In genomic region chr11:71003611-71004315, GRCm38 (mm10) we compare ENCODE assay signal across 8 mouse cellular contexts. TPM values are rescaled to one million over a fixed set of nuclear protein-coding genes. Genes with fewer than 3 reads are reported as not detected.
DNase-seq lines count a peak whose midpoint lies in the region; ATAC-seq and TF ChIP-seq lines count a peak whose summit lies in the region.

No protein-coding gene starts in this region.

- no peak for DNase-seq in lung, adult 2 months
- DNase-seq in lung, postnatal 14 days: no peak
- DNase-seq in adipocyte (ENCODE audit: low spot score): peak; percentile 84
- DNase-seq in limb, embryonic 11.5 days (ENCODE audit: low spot score): no peak
- peak; percentile 52 for DNase-seq in midbrain, postnatal 0 days (ENCODE audit: low spot score)
- DNase-seq in cerebellum, adult 11-12 months: no peak
- DNase-seq in adrenal gland, adult 8-10 months: no peak

- ATAC-seq in forebrain, embryonic 12.5 days (ENCODE audit: low FRiP score): peak; percentile 86
- ATAC-seq in limb, embryonic 11.5 days (ENCODE audit: insufficient number of reproducible peaks, low FRiP score, low TSS enrichment, low read depth): peak; percentile 82
- peak; percentile 72 for ATAC-seq in midbrain, postnatal 0 days (ENCODE audit: low FRiP score)

- TF ChIP-seq POLR2A in lung, adult 2 months (IDR thresholded peaks at IDR 0.05; ENCODE audit: borderline replicate concordance, extremely low read depth, low read depth, low read length): no peak

- H3K9ac ChIP-seq in forebrain, embryonic 12.5 days: peak overlapping the region; percentile 74
- H3K9ac ChIP-seq in limb, embryonic 11.5 days (ENCODE audit: low read length): peak overlapping the region; percentile 69
- H3K9ac ChIP-seq in midbrain, postnatal 0 days (replicated peaks; ENCODE audit: low read length, poor library complexity, severe bottlenecking): peak overlapping the region; percentile 55

- peak overlapping the region; percentile 83 for H3K4me2 ChIP-seq in forebrain, embryonic 12.5 days
- H3K4me2 ChIP-seq in limb, embryonic 11.5 days (ENCODE audit: low read depth, severe bottlenecking): peak overlapping the region; percentile 90
- peak overlapping the region; percentile 90 for H3K4me2 ChIP-seq in midbrain, postnatal 0 days (ENCODE audit: low read depth, low read length, poor library complexity, severe bottlenecking)

- H3K9me3 ChIP-seq in forebrain, embryonic 12.5 days: no peaks in the 10 kb centered on the region
- H3K9me3 ChIP-seq in limb, embryonic 11.5 days (ENCODE audit: control insufficient read depth, low read length): no peaks in the 10 kb centered on the region
- no peaks in the 10 kb centered on the region for H3K9me3 ChIP-seq in midbrain, postnatal 0 days (ENCODE audit: low read length)

- peaks cover 6% of the 10 kb centered on the region for H3K4me1 ChIP-seq in lung, adult 2 months (ENCODE audit: control insufficient read depth, insufficient read depth, low read length)
- peaks cover 16% of the 10 kb centered on the region for H3K4me1 ChIP-seq in forebrain, embryonic 12.5 days
- peaks cover 5% of the 10 kb centered on the region for H3K4me1 ChIP-seq in limb, embryonic 11.5 days (ENCODE audit: control insufficient read depth, insufficient read depth, low read length)
- H3K4me1 ChIP-seq in midbrain, postnatal 0 days (ENCODE audit: insufficient read depth, low read length): peaks cover 9% of the 10 kb centered on the region; the same call in 1 of the 2 replicates

- H3K36me3 ChIP-seq in forebrain, embryonic 12.5 days (replicated peaks): peaks cover 25% of the 10 kb centered on the region
- peaks cover 5% of the 10 kb centered on the region for H3K36me3 ChIP-seq in limb, embryonic 11.5 days (ENCODE audit: control insufficient read depth, insufficient read depth, low read length)
- H3K36me3 ChIP-seq in midbrain, postnatal 0 days (ENCODE audit: insufficient read depth, low read length): peaks cover 19% of the 10 kb centered on the region

- H3K27ac ChIP-seq in forebrain, embryonic 12.5 days: peak overlapping the region; percentile 66
- H3K27ac ChIP-seq in limb, embryonic 11.5 days (replicated peaks; ENCODE audit: low read depth, low read length): 0 out of 2 replicates have a peak overlapping the region, but pooled peaks have one; percentile 56
- peak overlapping the region; percentile 71 for H3K27ac ChIP-seq in midbrain, postnatal 0 days (ENCODE audit: low read depth, low read length)

- under 1% methylated on average over 49 of the region's 49 CpGs for WGBS in lung, adult 2 months
- WGBS in forebrain, embryonic 12.5 days: under 1% methylated on average over 48 of the region's 49 CpGs
- under 1% methylated on average over 49 of the region's 49 CpGs for WGBS in limb, embryonic 11.5 days
- WGBS in midbrain, postnatal 0 days: under 1% methylated on average over 48 of the region's 49 CpGs

- peak overlapping the region; percentile 75 for H3K4me3 ChIP-seq in lung, adult 2 months (replicated peaks; ENCODE audit: extremely low read depth, low read depth, low read length)
- peak overlapping the region; percentile 88 for H3K4me3 ChIP-seq in forebrain, embryonic 12.5 days (replicated peaks)
- H3K4me3 ChIP-seq in limb, embryonic 11.5 days (ENCODE audit: low read depth, low read length): peak overlapping the region; percentile 92
- peak overlapping the region; percentile 71 for H3K4me3 ChIP-seq in midbrain, postnatal 0 days (ENCODE audit: low read depth, low read length)

- H3K27me3 ChIP-seq in forebrain, embryonic 12.5 days: no peaks in the 10 kb centered on the region
- H3K27me3 ChIP-seq in limb, embryonic 11.5 days (ENCODE audit: control insufficient read depth, insufficient read depth, low read length): no peaks in the 10 kb centered on the region
- H3K27me3 ChIP-seq in midbrain, postnatal 0 days (ENCODE audit: insufficient read depth, low read length): no peaks in the 10 kb centered on the region

- no peak for TF ChIP-seq CTCF in lung, adult 2 months (IDR thresholded peaks at IDR 0.05; ENCODE audit: insufficient read depth, low read length)
- TF ChIP-seq CTCF in midbrain, postnatal 0 days (IDR thresholded peaks at IDR 0.05): no peak

RNA-seq across cellular contexts. Expression of gene Dhx33, which starts 0.5 kb away (rescaled TPM):
- 16.3 and 20.5 TPM in 2 replicates for polyA plus RNA-seq in lung, adult 2 months (2012; rRNA removed)
- polyA plus RNA-seq in forebrain, embryonic 12.5 days (2016; fragmentation: Nextera tagmentation; extraction: Ambion mirVana): 20.9 and 22.3 TPM in 2 replicates
- 29.1 and 31.6 TPM in 2 replicates for polyA plus RNA-seq in limb, embryonic 11.5 days (2014; fragmentation: Nextera tagmentation; extraction: Ambion mirVana)
- total RNA-seq in midbrain, postnatal 0 days (2014; rRNA removed): 24.0 and 30.0 TPM in 2 replicates
- polyA plus RNA-seq in midbrain, postnatal 0 days (2015; fragmentation: Nextera tagmentation; extraction: Ambion mirVana): 8.6 and 10.1 TPM in 2 replicates
- total RNA-seq in adrenal gland, adult 8-10 months (2022): 10 to 100 TPM; 32.5 to 34.6 (median 32.9) TPM

RNA-seq across cellular contexts. Expression of gene Mis12, which starts 15.6 kb away (rescaled TPM):
- polyA plus RNA-seq in lung, adult 2 months (2012; rRNA removed): 3.2 and 5.1 TPM in 2 replicates
- polyA plus RNA-seq in forebrain, embryonic 12.5 days (2016; fragmentation: Nextera tagmentation; extraction: Ambion mirVana): 60.7 and 66.1 TPM in 2 replicates
- 48.2 and 59.6 TPM in 2 replicates for polyA plus RNA-seq in limb, embryonic 11.5 days (2014; fragmentation: Nextera tagmentation; extraction: Ambion mirVana)
- total RNA-seq in midbrain, postnatal 0 days (2014; rRNA removed): 7.6 and 11.3 TPM in 2 replicates
- 12.7 and 13.1 TPM in 2 replicates for polyA plus RNA-seq in midbrain, postnatal 0 days (2015; fragmentation: Nextera tagmentation; extraction: Ambion mirVana)
- total RNA-seq in adrenal gland, adult 8-10 months (2022): 10 to 100 TPM; 22.5 to 30.3 (median 26.7) TPM

RNA-seq across cellular contexts. Expression of gene Derl2, which starts 15.9 kb away (rescaled TPM):
- 9.0 and 15.5 TPM in 2 replicates for polyA plus RNA-seq in lung, adult 2 months (2012; rRNA removed)
- 43.5 and 46.2 TPM in 2 replicates for polyA plus RNA-seq in forebrain, embryonic 12.5 days (2016; fragmentation: Nextera tagmentation; extraction: Ambion mirVana)
- 35.9 and 38.4 TPM in 2 replicates for polyA plus RNA-seq in limb, embryonic 11.5 days (2014; fragmentation: Nextera tagmentation; extraction: Ambion mirVana)
- 27.7 and 48.4 TPM in 2 replicates for total RNA-seq in midbrain, postnatal 0 days (2014; rRNA removed)
- 24.0 and 26.1 TPM in 2 replicates for polyA plus RNA-seq in midbrain, postnatal 0 days (2015; fragmentation: Nextera tagmentation; extraction: Ambion mirVana)
- 10 to 100 TPM; 73.5 to 99.8 (median 89.0) TPM for total RNA-seq in adrenal gland, adult 8-10 months (2022)

RNA-seq across cellular contexts. Expression of gene C1qbp, which starts 20.9 kb away (rescaled TPM):
- polyA plus RNA-seq in lung, adult 2 months (2012; rRNA removed): 50.9 and 94.1 TPM in 2 replicates
- polyA plus RNA-seq in forebrain, embryonic 12.5 days (2016; fragmentation: Nextera tagmentation; extraction: Ambion mirVana): 249 and 252 TPM in 2 replicates
- 280 and 295 TPM in 2 replicates for polyA plus RNA-seq in limb, embryonic 11.5 days (2014; fragmentation: Nextera tagmentation; extraction: Ambion mirVana)
- total RNA-seq in midbrain, postnatal 0 days (2014; rRNA removed): 21.9 and 33.2 TPM in 2 replicates
- 189 and 194 TPM in 2 replicates for polyA plus RNA-seq in midbrain, postnatal 0 days (2015; fragmentation: Nextera tagmentation; extraction: Ambion mirVana)
- 100 to 1,000 TPM; 181 to 218 (median 205) TPM for total RNA-seq in adrenal gland, adult 8-10 months (2022)

RNA-seq across cellular contexts. Expression of gene 6330403K07Rik, which starts 29.6 kb away (rescaled TPM):
- polyA plus RNA-seq in lung, adult 2 months (2012; rRNA removed): 1.5 and 1.7 TPM in 2 replicates
- polyA plus RNA-seq in forebrain, embryonic 12.5 days (2016; fragmentation: Nextera tagmentation; extraction: Ambion mirVana): 321 and 327 TPM in 2 replicates
- polyA plus RNA-seq in limb, embryonic 11.5 days (2014; fragmentation: Nextera tagmentation; extraction: Ambion mirVana): 83.9 and 103 TPM in 2 replicates
- total RNA-seq in midbrain, postnatal 0 days (2014; rRNA removed): 743 and 785 TPM in 2 replicates
- polyA plus RNA-seq in midbrain, postnatal 0 days (2015; fragmentation: Nextera tagmentation; extraction: Ambion mirVana): 854 and 864 TPM in 2 replicates
- total RNA-seq in adrenal gland, adult 8-10 months (2022): 10 to 100 TPM; 16.5 to 25.6 (median 19.5) TPM

Comparison
In these comparisons a context has a peak if more than half of its experiments do, and no peak if none do; other contexts are left out.
1. DNase-seq: peak in adipocyte (single experiment) and midbrain, postnatal 0 days (single experiment); none in lung, adult 2 months (single experiment), lung, postnatal 14 days (single experiment), limb, embryonic 11.5 days (single experiment), cerebellum, adult 11-12 months (single experiment) and adrenal gland, adult 8-10 months (single experiment).
2. Peak in every context shown above with its lines, with median percentiles within 50 percentile points of each other: H3K4me3 ChIP-seq, ATAC-seq, H3K27ac ChIP-seq, H3K4me2 ChIP-seq and H3K9ac ChIP-seq.